Mouse (Mus musculus): ENCODE measurements around the gene Pfdn6.
A peak's percentile ranks its signal among the peaks of the same experiment; 100 is the strongest.

DNA sequence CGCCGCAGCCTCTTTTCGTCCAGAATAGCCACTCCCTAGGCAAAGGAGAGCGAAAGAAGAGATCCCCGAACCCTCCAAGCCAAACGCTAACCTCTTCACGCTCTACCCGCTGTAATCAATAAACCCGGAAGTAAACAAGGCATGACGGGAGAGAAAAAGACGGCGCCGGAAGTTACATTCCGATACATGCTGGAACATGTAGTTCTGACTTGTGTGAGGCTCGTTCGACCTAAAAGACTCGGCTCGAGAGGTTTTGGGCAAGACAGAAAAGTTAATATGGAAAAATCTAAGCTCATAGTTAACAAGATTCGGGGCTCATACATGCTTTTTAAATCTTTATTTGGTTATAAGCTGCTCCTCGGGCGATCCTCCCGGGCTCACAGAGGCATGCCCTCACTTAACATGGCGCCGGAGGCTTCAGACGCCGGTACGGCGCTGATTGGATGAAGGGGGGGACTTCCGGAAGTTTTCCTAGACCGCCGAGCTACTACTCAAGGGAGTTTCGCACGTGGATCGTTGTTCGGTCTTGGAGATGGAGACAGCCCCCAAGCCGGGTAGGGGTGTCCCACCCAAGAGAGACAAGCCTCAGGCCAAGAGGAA, at the start of gene Pfdn6, which contains the start of gene Wdr46:
- TF ChIP-seq CTCF (IDR thresholded peaks at IDR 0.05) = no peak
- TF ChIP-seq EP300 (IDR thresholded peaks at IDR 0.05; ENCODE audit: insufficient read depth, low read depth, low read length) = peak; percentile 14; the same call in 1 of the 2 replicates
- TF ChIP-seq POLR2A (IDR thresholded peaks at IDR 0.05; ENCODE audit: insufficient read depth, low read depth, low read length) = peak; percentile 73
